Mouse (Mus musculus) testis, adult 2 months (tissue): ENCODE results near the gene Commd1.

ENCODE experiments used
- CTCF ChIP-seq: fragments of 200-500 bp; IDR thresholded peaks from 2 replicates; pipeline ENCODE4 v1.5.1; 2012; ENCODE audit warnings: low read depth, mild to moderate bottlenecking, inconsistent platforms, low read length, moderate library complexity; ENCODE audit not compliant: control insufficient read depth, insufficient read depth, insufficient replicate concordance
- POLR2A ChIP-seq: fragments of 200-500 bp; IDR thresholded peaks from 2 replicates; pipeline ENCODE4 v1.6.1; 2012; ENCODE audit warnings: low read depth, mild to moderate bottlenecking, inconsistent platforms, low read length, moderate library complexity; ENCODE audit not compliant: control insufficient read depth

GRCm38 (mm10) chr11:23024169-23024568 is 42.0 kb upstream of the Commd1 start:
- TF ChIP-seq CTCF = no peak
- no peak for TF ChIP-seq POLR2A
